Mouse (Mus musculus): ENCODE measurements around the gene Uvrag.

Gene Uvrag

DNA sequence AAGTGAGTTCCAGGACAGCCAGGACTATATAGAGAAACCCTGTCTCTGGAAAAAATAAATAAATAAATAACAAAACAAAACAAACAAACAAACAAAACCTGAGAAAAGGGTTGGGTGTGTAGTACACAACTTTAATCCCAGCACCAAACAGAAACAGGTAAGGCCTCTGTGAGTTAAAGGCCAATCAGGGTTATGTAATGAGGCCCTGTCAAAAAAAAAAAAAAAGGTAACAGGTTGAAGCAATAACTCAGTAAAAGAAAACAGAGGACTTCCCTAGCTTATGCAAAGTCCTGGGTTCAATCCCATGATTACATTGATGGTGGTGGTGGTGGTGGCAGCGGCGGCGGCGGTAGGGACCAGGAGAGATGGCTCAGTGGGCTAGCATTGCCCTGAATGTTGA lies 3.4 kb downstream of the Uvrag start:
- no peak for DNase-seq

GRCm38 (mm10) chr7:99136789-99137188 lies 4.2 kb downstream of the Uvrag start:
- no peak for DNase-seq

- no peak for DNase-seq
Observed at GRCm38 (mm10) chr7:99133811-99134402, 7.0 kb downstream of the Uvrag start.

DNA sequence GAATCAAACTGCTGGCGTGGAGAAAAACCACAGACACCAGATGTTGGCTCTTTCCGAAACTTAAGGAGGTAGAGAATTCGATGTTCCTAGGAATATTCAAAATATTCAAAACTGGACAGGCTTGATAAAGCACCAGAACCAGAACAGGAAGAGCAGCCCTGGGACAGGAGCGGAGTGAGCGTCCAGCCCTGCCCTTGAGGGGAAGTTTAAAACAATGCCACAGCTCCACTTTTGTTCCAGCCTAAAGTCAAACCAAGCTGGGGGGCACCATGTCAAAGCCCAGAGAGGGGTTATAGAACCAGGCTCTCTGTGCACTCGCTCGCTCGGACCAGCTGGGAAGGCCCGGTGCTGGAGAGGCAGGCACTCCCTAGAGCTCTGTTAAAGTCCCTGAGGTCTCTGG lies 8.3 kb downstream of the Uvrag start:
- no peak for DNase-seq

DNA sequence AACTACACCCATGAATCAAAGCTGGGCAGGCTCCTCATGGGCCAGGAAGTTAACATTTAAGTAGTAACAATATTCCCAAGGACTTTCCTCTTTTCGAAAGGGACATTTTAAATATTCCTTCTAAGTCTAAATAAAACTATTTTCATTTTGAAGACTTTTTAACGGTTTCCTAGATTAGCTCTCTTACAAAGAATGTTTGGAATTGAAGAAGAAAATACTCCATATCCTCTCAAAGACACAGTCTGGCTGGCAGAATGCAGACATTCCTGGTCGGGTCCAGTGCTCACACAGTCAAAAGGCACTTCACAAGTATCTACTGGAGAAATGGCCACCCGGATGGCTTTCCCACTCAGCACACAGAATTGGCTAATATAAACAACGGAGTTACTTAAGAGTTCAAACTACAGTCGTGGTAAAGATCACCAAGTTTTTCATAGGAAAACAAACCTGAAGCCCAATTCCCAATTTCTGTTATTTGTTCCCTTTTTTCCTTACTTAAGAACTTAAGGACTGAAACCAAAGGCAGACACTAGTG lies 9.1 kb downstream of the Uvrag start:
- DNase-seq = no peak

DNA sequence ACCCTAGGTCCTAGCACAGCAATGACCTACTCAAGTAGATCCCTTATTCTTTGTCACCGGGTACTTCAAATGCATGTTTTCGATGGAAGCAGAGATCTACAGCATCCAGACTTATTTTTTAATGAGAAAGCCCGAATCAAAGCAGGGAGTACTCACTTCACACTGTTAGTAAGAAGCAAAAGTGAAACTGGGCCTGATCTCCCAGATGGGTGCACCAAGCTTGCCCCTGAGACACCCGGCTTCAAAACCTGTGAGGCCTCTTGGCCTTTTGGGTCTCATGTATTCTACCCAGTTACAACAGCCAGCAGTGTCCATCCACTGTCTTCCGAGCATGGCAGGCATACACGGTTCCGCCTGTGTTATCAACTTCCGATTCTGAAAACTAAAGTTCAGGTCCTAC lies 12.0 kb downstream of the Uvrag start:
- DNase-seq = no peak

- DNase-seq = no peak
Observed at GRCm38 (mm10) chr7:99128020-99128950, 12.7 kb downstream of the Uvrag start.

GRCm38 (mm10) chr7:99126057-99126456 lies 14.9 kb downstream of the Uvrag start:
- DNase-seq = peak; percentile 38 to 40

DNA sequence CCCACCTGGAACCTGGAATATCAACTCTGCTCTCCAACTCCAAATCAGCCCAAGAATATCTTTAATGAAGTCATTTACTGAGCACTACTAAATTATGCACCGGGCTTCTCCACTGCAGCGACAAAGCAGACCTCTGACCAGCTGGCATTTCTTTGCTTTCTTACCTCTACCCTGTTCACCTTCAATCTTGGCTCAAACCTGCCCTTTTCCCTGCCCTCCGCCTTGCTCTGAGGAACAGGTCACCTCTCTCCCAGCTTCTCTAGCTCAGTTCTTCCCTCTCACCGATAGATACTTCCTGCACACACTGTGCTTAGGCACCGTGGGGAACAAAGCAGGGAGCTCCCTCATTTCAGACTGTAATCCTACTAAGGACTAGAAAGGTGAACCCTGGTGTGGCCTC lies 18.3 kb downstream of the Uvrag start:
- DNase-seq = no peak

- no peak for DNase-seq
Observed at GRCm38 (mm10) chr7:99120865-99121521, 19.9 kb downstream of the Uvrag start.

GRCm38 (mm10) chr7:99120082-99120481 lies 20.9 kb downstream of the Uvrag start:
- DNase-seq = no peak

- no peak for DNase-seq
Observed at GRCm38 (mm10) chr7:99116781-99117180, 24.2 kb downstream of the Uvrag start.

DNA sequence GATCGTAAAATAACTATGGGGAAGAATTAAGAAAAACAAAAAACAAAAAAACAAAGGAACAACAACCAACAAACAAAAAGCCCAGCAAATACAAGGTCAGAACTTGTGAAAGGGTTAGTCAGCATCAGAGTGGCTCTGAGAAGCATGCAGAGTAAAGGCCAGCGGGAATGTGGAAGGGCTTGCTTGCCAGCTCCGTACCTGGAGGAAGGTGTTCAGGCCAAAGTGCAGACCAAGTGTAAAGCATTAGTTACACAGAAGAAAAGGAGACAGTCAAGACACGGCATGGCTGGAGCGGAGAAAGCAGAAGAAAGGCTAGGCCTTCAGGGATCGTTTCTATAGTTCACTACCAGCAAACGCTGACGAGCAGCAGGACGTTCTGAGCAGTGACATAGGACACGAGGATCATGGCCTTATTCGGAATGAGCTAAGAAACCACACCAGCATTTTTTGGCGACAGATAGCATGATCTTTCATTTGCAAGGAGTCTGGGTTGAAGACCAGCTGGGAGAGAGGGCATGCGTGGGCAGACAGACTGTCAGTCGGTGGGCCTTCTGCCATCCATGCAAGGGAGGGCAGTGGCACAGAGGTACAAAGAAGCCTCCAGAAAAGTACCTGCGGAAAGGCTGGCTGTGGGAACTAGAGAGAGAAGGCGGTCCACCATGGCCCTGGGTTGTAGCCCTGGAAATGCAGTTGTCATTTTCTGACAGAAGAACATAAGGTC lies 26.8 kb downstream of the Uvrag start:
- DNase-seq = peak; percentile 65 to 75

- DNase-seq = peak in 1 of 2 experiments; percentile 49
Observed at GRCm38 (mm10) chr7:99107566-99107965, 33.4 kb downstream of the Uvrag start.

GRCm38 (mm10) chr7:99106714-99107270 lies 34.1 kb downstream of the Uvrag start:
- DNase-seq = no peak

GRCm38 (mm10) chr7:99101767-99102593 lies 39.0 kb downstream of the Uvrag start:
- DNase-seq = no peak

DNA sequence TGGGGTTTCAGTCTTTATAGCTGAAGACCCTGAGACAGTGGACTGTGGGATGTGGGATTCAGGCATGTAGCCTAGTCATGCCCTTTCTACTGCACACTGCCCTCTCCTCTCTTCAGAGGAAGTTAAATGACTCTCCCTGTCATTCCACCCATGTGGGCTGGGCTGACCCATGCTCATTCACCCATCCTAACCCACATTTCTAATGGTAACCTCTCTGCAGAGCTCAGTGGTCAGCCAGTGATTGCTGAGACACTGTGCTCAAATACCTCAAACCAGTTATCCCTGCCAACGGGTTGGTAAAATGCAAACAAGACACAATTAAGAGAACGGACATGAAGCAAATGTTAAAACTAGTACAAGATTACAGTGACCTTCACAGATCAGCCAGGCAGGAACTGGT lies 39.9 kb downstream of the Uvrag start:
- DNase-seq = no peak

- no peak for DNase-seq
Observed at GRCm38 (mm10) chr7:99100573-99100972, 40.4 kb downstream of the Uvrag start.

DNA sequence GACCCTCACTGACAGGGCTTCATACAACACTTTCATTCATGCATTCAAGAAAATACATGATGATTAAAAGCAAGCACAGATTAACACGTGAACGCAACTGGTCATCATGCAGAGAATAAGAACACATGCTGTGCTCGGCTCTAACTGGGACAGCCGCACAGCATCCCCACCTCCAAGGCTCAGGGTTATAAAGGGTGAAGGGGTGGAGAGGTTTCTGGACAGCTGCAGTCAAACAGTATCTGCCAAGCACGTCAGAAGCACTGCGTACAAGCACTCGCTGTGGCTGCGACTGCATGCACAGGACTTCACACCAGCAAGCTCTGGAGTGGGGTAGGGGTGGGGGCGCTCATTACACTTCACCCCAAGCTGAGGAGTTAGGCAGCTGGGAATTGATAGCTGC lies 40.9 kb downstream of the Uvrag start:
- no peak for DNase-seq

GRCm38 (mm10) chr7:99097781-99098180 lies 43.2 kb downstream of the Uvrag start:
- DNase-seq = no peak

GRCm38 (mm10) chr7:99097128-99097527 lies 43.8 kb downstream of the Uvrag start:
- DNase-seq = no peak

GRCm38 (mm10) chr7:99095191-99095590 lies 45.8 kb downstream of the Uvrag start:
- peak; percentile 36 to 62 for DNase-seq
